Mouse (Mus musculus): ENCODE data around the gene C1qbp. TPM values are rescaled to one million over a fixed set of nuclear protein-coding genes. Genes with fewer than 3 reads are reported as not detected.

C1qbp gene
- polyA plus RNA-seq, 1 experiment from 2014 or later = 393 TPM

- peak overlapping the region; percentile 79 for H3K27ac ChIP-seq
- no peaks in the 10 kb centered on the region for H3K27me3 ChIP-seq (replicated peaks)
- peaks cover 12% of the 10 kb centered on the region for H3K4me1 ChIP-seq (replicated peaks)
- peak overlapping the region; percentile 76 for H3K4me2 ChIP-seq (replicated peaks)
- peak overlapping the region; percentile 53 for H3K9ac ChIP-seq
- ATAC-seq = peak; percentile 48
- peak overlapping the region; percentile 90 for H3K4me3 ChIP-seq (replicated peaks)
- peaks cover 10% of the 10 kb centered on the region; the same call in 1 of the 2 replicates for H3K36me3 ChIP-seq
- WGBS = 15% methylated on average over 24 of the region's 24 CpGs
- H3K9me3 ChIP-seq = no peaks in the 10 kb centered on the region
Observed at GRCm38 (mm10) chr11:70970560-70971540, 12.0 kb downstream of the C1qbp start.

GRCm38 (mm10) chr11:70969821-70970559, 12.8 kb downstream of the C1qbp start, which contains the start of the genes Nup88 and Rpain:
Nup88 (minus strand) TSS chr11:70969973.
Rpain (plus strand) TSS chr11:70970213.
- ATAC-seq = peak; percentile 98
- peak within 1 kb of the TSS; percentile 90 for H3K4me3 ChIP-seq (replicated peaks)
- under 1% methylated on average over 43 of the region's 43 CpGs for WGBS

GRCm38 (mm10) chr11:70969271-70969794, 13.5 kb downstream of the C1qbp start:
- ATAC-seq = peak; percentile 34
- peak overlapping the region; percentile 90 for H3K9ac ChIP-seq
- H3K4me3 ChIP-seq (replicated peaks) = peak overlapping the region; percentile 90
- H3K27ac ChIP-seq = peak overlapping the region; percentile 85
- peak overlapping the region; percentile 76 for H3K4me2 ChIP-seq (replicated peaks)
- peaks cover 16% of the 10 kb centered on the region; the same call in 1 of the 2 replicates for H3K36me3 ChIP-seq
- peaks cover 12% of the 10 kb centered on the region for H3K4me1 ChIP-seq (replicated peaks)
- no peaks in the 10 kb centered on the region for H3K27me3 ChIP-seq (replicated peaks)
- no peaks in the 10 kb centered on the region for H3K9me3 ChIP-seq
- WGBS = under 1% methylated on average over 25 of the region's 25 CpGs

More at GRCm38 (mm10) chr11:70969821-70970559, 12.8 kb downstream of the C1qbp start, which contains the start of the genes Nup88 and Rpain:
- H3K27ac ChIP-seq = peak within 1 kb of the TSS; percentile 85
- H3K9me3 ChIP-seq = no peaks in the 10 kb centered on the region
- H3K4me2 ChIP-seq (replicated peaks) = peak within 1 kb of the TSS; percentile 76
- H3K27me3 ChIP-seq (replicated peaks) = no peaks in the 10 kb centered on the region
- H3K9ac ChIP-seq = peak within 1 kb of the TSS; percentile 90
- H3K4me1 ChIP-seq (replicated peaks) = peaks cover 12% of the 10 kb centered on the region
- H3K36me3 ChIP-seq = peaks cover 13% of the 10 kb centered on the region; the same call in 1 of the 2 replicates

- H3K9me3 ChIP-seq = no peaks in the 10 kb centered on the region
- peaks cover 31% of the 10 kb centered on the region for H3K36me3 ChIP-seq
- H3K9ac ChIP-seq = no peak overlapping the region
- H3K4me3 ChIP-seq (replicated peaks) = no peak overlapping the region
- H3K4me2 ChIP-seq (replicated peaks) = no peak overlapping the region
- H3K27me3 ChIP-seq (replicated peaks) = no peaks in the 10 kb centered on the region
- no peak for ATAC-seq
- no peak overlapping the region for H3K27ac ChIP-seq
- H3K4me1 ChIP-seq (replicated peaks) = 0 out of 2 replicates have a peak, but pooled peaks cover 8% of the 10 kb centered on the region
- WGBS = 81% methylated on average over 4 of the region's 4 CpGs
Observed at GRCm38 (mm10) chr11:70964222-70964907, 18.5 kb downstream of the C1qbp start.

GRCm38 (mm10) chr11:70960786-70961554, 21.9 kb downstream of the C1qbp start:
- H3K27ac ChIP-seq = no peak overlapping the region
- H3K4me2 ChIP-seq (replicated peaks) = no peak overlapping the region
- no peak overlapping the region for H3K4me3 ChIP-seq (replicated peaks)
- H3K9ac ChIP-seq = no peak overlapping the region
- no peaks in the 10 kb centered on the region for H3K9me3 ChIP-seq
- no peaks in the 10 kb centered on the region for H3K4me1 ChIP-seq (replicated peaks)
- ATAC-seq = no peak
- peaks cover 39% of the 10 kb centered on the region for H3K36me3 ChIP-seq
- 92% methylated on average over 5 of the region's 5 CpGs for WGBS
- no peaks in the 10 kb centered on the region for H3K27me3 ChIP-seq (replicated peaks)

GRCm38 (mm10) chr11:70954711-70955110, 28.1 kb downstream of the C1qbp start:
- Histone ChIP-seq H3K27me3 (replicated peaks) (no peaks in the 10 kb centered on the region), H3K9me3 (no peaks in the 10 kb centered on the region), H3K9ac (no peak overlapping the region), H3K27ac (no peak overlapping the region), H3K4me2 (replicated peaks) (no peak overlapping the region), H3K4me1 (replicated peaks) (no peaks in the 10 kb centered on the region), H3K4me3 (replicated peaks) (no peak overlapping the region), H3K36me3 (peaks cover 41% of the 10 kb centered on the region)
- WGBS = 91% methylated on average over 4 of the region's 4 CpGs
- no peak for ATAC-seq

GRCm38 (mm10) chr11:70944935-70945817, 37.6 kb downstream of the C1qbp start:
- Histone ChIP-seq H3K4me2 (replicated peaks) (no peak overlapping the region), H3K9me3 (no peaks in the 10 kb centered on the region), H3K27ac (no peak overlapping the region), H3K27me3 (replicated peaks) (no peaks in the 10 kb centered on the region), H3K36me3 (peaks cover 50% of the 10 kb centered on the region), H3K9ac (no peak overlapping the region), H3K4me3 (replicated peaks) (no peak overlapping the region), H3K4me1 (replicated peaks) (no peaks in the 10 kb centered on the region)
- no peak for ATAC-seq
- WGBS = 88% methylated on average over 4 of the region's 4 CpGs

- WGBS = 90% methylated on average over 7 of the region's 7 CpGs
- no peaks in the 10 kb centered on the region for H3K9me3 ChIP-seq
- no peak overlapping the region for H3K27ac ChIP-seq
- H3K27me3 ChIP-seq (replicated peaks) = no peaks in the 10 kb centered on the region
- H3K4me1 ChIP-seq (replicated peaks) = no peaks in the 10 kb centered on the region
- no peak overlapping the region for H3K9ac ChIP-seq
- H3K36me3 ChIP-seq = peaks cover 43% of the 10 kb centered on the region
- no peak overlapping the region for H3K4me2 ChIP-seq (replicated peaks)
- H3K4me3 ChIP-seq (replicated peaks) = no peak overlapping the region
- ATAC-seq = no peak
Observed at GRCm38 (mm10) chr11:70943651-70944050, 39.2 kb downstream of the C1qbp start.

- Histone ChIP-seq H3K4me1 (replicated peaks) (no peaks in the 10 kb centered on the region), H3K4me2 (replicated peaks) (no peak overlapping the region), H3K4me3 (replicated peaks) (no peak overlapping the region), H3K9ac (no peak overlapping the region), H3K9me3 (no peaks in the 10 kb centered on the region), H3K27ac (no peak overlapping the region), H3K36me3 (peaks cover 40% of the 10 kb centered on the region), H3K27me3 (replicated peaks) (no peaks in the 10 kb centered on the region)
- 93% methylated on average over 1 of the region's 1 CpGs for WGBS
- ATAC-seq = no peak
Observed at GRCm38 (mm10) chr11:70942596-70942995, 40.2 kb downstream of the C1qbp start.

GRCm38 (mm10) chr11:70935316-70935715, 47.5 kb downstream of the C1qbp start:
- H3K27ac ChIP-seq = no peak overlapping the region
- H3K9me3 ChIP-seq = no peaks in the 10 kb centered on the region
- no peak overlapping the region for H3K4me3 ChIP-seq (replicated peaks)
- ATAC-seq = no peak
- H3K9ac ChIP-seq = no peak overlapping the region
- H3K27me3 ChIP-seq (replicated peaks) = no peaks in the 10 kb centered on the region
- WGBS = 91% methylated on average over 7 of the region's 7 CpGs
- no peak overlapping the region for H3K4me2 ChIP-seq (replicated peaks)
- H3K36me3 ChIP-seq = peaks cover 27% of the 10 kb centered on the region
- no peaks in the 10 kb centered on the region for H3K4me1 ChIP-seq (replicated peaks)

Data from intestine, embryonic 15.5 days (tissue).